Mouse (Mus musculus) urinary bladder, postnatal 4 days (tissue): ENCODE results near the gene Tmtc1.

Experiments
- DNase-seq, 2 experiments: peaks; one replicate each; pipeline ENCODE4 v3.0.0; 2021 to 2022; ENCODE audit warnings: low spot score in 2 of 2

Tmtc1 gene

GRCm38 (mm10) chr6:148310981-148311380 lies 133.2 kb downstream of the Tmtc1 start:
- DNase-seq, result no peak

GRCm38 (mm10) chr6:148305821-148306220 lies 138.4 kb downstream of the Tmtc1 start:
- DNase-seq, result no peak

GRCm38 (mm10) chr6:148305191-148305590 lies 139.0 kb downstream of the Tmtc1 start:
- DNase-seq, result no peak

- DNase-seq, result no peak
Observed at GRCm38 (mm10) chr6:148302261-148302660, 141.9 kb downstream of the Tmtc1 start.

- no peak for DNase-seq
Observed at GRCm38 (mm10) chr6:148297086-148297485, 147.1 kb downstream of the Tmtc1 start.

GRCm38 (mm10) chr6:148296418-148296817 lies 147.8 kb downstream of the Tmtc1 start:
- DNase-seq, result no peak

GRCm38 (mm10) chr6:148294506-148294905 lies 149.7 kb downstream of the Tmtc1 start:
- DNase-seq, result no peak

- DNase-seq, result no peak
Observed at GRCm38 (mm10) chr6:148290865-148291264, 153.3 kb downstream of the Tmtc1 start.

GRCm38 (mm10) chr6:148283224-148283881 lies 160.8 kb downstream of the Tmtc1 start:
- no peak for DNase-seq

GRCm38 (mm10) chr6:148279240-148279639 lies 164.9 kb downstream of the Tmtc1 start:
- no peak for DNase-seq

- no peak for DNase-seq
Observed at GRCm38 (mm10) chr6:148276418-148276817, 167.8 kb downstream of the Tmtc1 start.

GRCm38 (mm10) chr6:148275046-148275445 lies 169.1 kb downstream of the Tmtc1 start:
- no peak for DNase-seq

GRCm38 (mm10) chr6:148260729-148261101 lies 183.5 kb downstream of the Tmtc1 start:
- DNase-seq, result no peak

- DNase-seq, result peak in 1 of 2 experiments; percentile 33
Observed at GRCm38 (mm10) chr6:148259979-148260728, 184.0 kb downstream of the Tmtc1 start.

- no peak for DNase-seq
Observed at GRCm38 (mm10) chr6:148259074-148259473, 185.1 kb downstream of the Tmtc1 start.

GRCm38 (mm10) chr6:148257805-148258204 lies 186.4 kb downstream of the Tmtc1 start:
- no peak for DNase-seq

- DNase-seq, result no peak
Observed at GRCm38 (mm10) chr6:148256109-148256508, 188.1 kb downstream of the Tmtc1 start.

GRCm38 (mm10) chr6:148255395-148256053 lies 188.7 kb downstream of the Tmtc1 start:
- no peak for DNase-seq

GRCm38 (mm10) chr6:148249221-148249620 lies 195.0 kb downstream of the Tmtc1 start:
- DNase-seq, result no peak

GRCm38 (mm10) chr6:148248625-148249024 lies 195.6 kb downstream of the Tmtc1 start:
- no peak for DNase-seq

GRCm38 (mm10) chr6:148246544-148246943 lies 197.6 kb downstream of the Tmtc1 start:
- DNase-seq, result no peak

GRCm38 (mm10) chr6:148244836-148245235 lies 199.4 kb downstream of the Tmtc1 start:
- DNase-seq, result no peak

- DNase-seq, result no peak
Observed at GRCm38 (mm10) chr6:148242304-148242703, 201.9 kb downstream of the Tmtc1 start.
